Mouse (Mus musculus): ENCODE measurements around the gene Prkn.

The Prkn gene

GRCm38 (mm10) chr17:11740716-11741115, 900.5 kb downstream of the Prkn start:
- no peak for DNase-seq (ENCODE audit: low read depth)

GRCm38 (mm10) chr17:11741161-11741560, 901.0 kb downstream of the Prkn start:
- DNase-seq (ENCODE audit: low read depth) = no peak

DNA sequence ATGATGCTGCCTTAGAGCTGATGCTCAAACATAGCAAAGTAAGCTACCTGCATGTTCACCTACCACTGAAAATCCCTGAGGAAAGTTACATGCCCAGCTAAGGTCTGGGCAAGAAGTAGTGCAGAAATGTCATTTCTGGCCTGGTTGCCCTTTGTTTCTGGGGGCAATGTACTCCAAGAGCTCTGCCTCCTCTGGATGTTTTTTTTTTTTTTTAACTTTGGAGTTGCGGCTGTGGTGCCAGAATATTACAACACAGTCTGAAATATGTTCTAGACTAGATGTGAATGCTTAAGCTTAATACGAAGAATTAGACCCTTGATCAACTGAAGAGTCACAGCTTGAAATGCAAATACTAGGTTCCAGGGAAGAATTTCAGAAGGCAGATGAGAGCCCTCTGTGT, 911.1 kb downstream of the Prkn start:
- no peak for DNase-seq (ENCODE audit: low read depth)

DNA sequence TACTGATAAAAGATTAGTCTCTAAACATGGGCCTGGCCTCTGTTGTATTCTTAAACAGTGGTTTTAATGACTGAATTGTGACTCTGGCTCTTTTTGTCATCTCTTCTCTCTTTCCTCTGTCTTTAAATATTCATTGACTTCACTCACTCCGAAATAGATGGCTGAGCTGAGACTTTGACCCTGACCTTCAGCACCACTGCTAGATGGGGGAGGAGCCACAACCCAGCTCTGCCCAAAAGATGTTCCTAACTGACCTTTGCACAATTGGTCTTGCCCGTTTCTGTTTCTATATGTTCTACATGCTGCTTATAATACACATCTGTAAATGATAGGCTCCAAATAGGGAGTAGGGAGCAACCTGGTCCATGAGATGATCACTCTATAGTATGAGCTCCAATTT, 912.5 kb downstream of the Prkn start:
- DNase-seq (ENCODE audit: low read depth) = no peak

DNA sequence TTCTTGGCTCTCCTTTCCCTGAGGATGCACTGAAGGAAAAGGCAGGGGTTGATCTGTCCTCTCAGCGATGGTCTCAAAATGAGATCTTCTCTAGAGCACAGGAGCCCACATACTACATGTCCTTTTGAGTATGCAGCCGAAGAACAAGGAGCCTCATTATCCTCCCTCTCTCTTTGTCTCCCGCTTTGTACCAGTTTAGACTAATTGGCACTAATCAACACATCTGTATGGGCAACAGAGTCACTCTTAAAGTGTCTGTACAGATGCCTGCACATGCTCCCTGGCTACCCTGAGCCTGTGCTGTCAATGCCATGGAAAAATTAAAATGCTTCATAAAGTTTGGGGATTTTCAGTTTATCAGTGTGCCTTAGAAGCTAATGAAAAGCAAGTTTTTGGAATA, 924.9 kb downstream of the Prkn start:
- no peak for DNase-seq (ENCODE audit: low read depth)

DNA sequence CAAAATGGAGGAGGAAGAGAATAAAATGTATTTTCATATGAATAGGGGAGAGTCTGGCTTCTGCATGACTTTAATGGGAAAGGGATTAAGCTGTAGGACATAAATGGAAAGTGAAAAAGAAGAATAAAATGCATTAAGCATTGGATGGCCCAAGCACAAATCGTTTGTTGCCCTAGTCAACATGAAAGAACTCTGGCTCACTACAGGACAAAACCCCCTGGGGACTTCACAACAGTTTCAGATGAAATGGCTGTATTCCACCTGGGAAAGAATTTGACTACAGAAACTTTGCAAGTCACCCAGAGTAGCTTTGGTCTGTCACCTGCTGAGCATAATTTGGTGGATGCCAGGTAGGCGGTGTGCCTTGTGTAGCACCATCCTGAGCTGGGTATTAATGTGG, 925.4 kb downstream of the Prkn start:
- DNase-seq (ENCODE audit: low read depth) = no peak

DNA sequence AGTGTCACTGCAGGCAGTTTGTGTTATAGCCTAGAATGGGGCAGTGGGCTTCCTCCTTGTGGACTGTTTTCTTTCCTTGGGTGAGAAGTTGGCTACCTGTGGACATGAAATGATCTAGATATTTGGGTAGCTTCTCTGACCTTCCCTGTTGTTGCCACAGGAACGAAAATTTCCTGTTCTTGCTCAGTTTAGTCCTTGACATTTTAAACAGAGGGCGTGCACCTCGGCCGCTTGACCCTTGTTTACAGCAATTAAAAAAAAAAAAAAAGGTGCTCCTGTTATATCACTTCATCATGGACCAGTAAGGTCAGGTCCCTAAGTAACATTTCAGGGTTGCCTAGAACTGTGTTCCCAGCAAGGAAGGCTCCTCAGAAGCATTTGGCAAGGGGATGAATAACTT, 927.1 kb downstream of the Prkn start:
- no peak for DNase-seq (ENCODE audit: low read depth)

DNA sequence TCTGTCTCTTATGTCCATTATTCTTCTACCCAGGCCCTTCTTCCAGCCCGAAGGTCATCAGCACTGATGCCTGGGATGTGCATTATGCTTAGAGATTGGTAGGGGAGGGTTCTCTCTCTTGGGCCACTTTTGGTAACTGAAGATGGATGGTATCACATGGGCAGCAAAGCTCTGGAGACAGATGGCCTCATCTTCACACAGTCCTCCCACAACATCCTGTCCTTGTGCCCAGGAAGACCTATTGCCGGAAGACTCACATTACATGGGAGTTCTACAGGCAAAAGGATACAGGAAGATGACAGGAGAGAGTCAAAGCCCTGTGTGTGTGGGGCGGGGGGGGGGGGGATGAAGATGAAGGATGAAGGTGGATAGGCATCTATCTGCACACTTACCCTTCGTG, 928.2 kb downstream of the Prkn start:
- DNase-seq (ENCODE audit: low read depth) = no peak

- DNase-seq (ENCODE audit: low read depth) = no peak
Measured at GRCm38 (mm10) chr17:11768971-11769370, 928.8 kb downstream of the Prkn start.

- DNase-seq (ENCODE audit: low read depth) = no peak
Measured at GRCm38 (mm10) chr17:11769513-11769912, 929.3 kb downstream of the Prkn start.

GRCm38 (mm10) chr17:11779547-11779946, 939.4 kb downstream of the Prkn start:
- no peak for DNase-seq (ENCODE audit: low read depth)

DNA sequence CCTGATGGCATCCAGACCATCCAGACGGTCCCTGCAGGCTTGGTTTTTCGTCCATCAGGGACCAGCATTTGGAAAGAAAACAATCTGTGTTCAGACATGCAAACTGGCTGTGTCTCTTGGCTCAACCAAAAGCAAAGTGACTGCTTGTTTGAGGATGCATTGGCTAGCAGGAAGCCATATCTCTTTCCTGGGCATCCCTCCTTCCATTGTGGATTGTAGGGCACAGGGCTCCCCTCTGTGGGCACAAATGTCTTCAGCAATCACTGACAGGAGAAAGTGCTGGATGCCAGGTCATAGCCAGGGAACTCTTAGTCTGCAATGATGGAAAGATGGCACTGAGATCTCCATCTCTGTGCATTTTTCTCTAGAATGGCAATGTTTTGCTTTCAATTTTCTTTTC, 939.8 kb downstream of the Prkn start:
- no peak for DNase-seq (ENCODE audit: low read depth)

DNA sequence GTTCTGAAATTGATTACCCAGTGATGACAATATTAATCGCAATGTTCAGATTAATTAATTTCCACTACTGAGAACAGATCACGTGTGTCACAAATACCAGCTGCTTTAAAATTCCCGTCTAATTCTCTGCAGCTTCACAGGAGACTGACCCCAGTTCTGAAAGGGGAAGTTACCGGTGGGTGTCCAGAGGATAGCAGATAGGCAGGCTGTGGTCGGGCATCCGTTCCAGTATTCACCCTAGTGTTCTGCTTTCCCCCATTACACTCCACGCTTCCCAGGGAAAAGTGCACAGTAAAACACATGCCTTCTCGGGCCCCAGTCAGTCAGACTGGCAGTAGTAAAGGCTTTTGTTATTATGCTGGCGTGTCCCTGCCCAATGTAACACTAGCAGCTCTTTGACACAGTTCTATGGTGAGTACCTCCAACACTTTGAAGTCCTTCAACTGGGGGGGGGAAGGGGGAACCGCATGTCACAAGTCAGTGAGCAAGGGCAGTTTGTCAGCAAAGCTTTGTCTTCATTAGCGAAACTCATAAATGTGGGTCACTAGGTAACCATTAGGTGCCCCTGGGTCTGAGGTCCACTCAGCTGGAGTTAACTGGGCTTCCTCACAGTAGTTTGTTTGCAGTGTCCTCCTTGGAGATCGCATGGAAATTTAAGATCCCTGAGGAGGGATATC, 940.8 kb downstream of the Prkn start:
- no peak for DNase-seq (ENCODE audit: low read depth)

DNA sequence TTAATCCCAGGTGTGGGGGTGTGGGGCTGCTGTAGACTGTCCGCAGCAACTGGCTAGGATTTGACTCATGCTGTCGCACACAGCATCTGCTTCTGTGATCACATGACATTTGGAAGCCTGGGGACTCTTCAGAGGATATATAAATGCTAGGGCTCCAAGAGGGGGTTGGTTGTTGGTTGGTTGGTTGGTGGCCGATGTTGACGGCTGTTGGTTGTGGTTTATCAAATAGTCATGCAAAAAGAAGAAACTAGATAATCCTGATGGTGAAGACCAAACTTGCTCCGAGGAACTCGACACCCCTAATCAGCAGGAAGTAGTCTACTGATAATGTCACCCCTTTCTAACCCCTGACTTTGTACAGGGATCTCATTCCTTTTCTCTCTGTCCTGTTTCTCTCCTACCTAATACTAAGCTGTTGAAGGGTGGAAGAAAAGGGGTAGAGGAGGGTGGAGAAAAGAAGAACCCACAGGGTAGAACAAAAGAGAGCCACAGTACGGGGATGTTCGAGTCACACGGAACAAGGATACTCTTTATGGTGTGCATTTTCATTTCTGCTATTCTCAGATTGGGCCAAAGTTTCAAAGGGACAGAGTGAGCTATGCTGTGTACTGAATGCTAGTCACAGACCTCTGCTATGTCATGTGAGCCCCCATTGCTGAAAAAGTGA, 948.2 kb downstream of the Prkn start:
- no peak for DNase-seq (ENCODE audit: low read depth)

DNA sequence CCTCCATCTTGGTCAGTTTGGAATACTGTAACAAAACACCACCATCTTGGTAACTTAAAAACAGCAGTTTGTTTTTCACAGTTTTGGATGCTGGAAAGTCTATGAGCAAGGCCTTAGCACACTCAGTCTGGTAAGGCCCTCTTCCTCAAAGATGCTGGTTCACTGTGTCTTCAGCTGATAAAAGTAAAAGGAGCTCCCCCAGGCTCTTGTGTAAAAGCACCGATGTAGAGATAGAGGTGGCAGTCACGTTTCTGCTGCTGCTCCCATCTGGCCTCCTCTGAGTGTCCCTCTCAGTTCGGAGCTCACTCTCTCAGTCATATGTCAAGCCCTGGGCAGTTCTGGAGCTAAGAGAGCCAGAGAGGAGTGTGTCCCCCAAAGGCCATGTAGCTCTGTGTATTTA, 955.8 kb downstream of the Prkn start:
- DNase-seq (ENCODE audit: low read depth) = no peak

DNA sequence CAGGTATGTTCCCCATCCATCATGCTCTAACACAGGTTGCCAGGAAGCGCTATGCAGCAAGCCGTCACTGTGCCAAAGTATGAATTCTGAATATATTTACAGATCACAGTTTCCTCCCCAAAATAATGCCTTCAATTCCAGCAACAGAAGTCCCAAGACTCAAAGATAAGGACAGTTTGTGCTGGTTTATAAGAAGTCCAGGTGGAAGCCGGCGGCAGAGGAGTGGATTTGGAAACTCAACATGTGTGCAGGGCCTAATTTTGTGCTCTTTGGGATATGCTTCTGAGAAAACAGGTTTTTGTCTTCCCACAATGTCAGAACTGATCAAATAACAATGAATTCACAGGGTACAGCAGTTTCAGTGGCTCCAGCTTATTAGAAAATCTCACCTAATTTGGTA, 961.0 kb downstream of the Prkn start:
- no peak for DNase-seq (ENCODE audit: low read depth)

DNA sequence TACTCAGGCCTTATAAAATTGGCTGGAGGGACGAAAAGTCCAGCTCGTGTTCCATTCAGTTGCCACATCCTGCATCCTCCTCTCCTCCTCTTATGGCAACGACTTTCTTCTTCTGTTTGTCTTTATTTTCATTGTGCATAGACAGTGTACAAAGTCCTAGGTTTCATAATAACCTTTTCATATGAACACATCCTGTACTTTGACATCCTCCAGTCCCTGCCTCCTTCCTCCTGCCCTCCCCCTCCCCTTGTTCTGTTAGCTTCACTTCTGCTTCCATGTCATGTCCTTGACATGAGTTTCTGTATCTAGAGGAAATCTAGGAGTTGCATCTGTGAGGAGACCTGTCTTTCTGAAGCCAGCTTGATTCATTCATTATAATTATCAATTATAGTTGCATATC, 967.1 kb downstream of the Prkn start:
- no peak for DNase-seq (ENCODE audit: low read depth)

DNA sequence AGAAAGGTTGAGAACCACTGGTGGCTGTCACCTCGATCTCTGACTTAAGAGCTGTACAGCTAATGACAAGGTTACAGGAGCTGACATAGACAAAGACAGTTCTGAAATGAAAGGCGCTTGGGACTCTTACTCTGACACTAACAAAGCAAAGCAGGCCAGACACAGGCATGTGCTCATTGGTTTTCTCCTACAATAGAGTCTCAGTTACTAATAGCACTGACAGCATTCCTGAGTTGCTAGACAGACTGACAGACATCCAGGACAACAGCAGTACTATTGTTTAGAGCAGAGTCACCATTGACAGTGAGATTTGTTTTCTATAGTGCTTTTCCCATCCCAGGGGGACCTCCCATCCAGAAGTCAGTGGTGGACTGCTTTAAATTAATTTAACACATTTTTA, 977.7 kb downstream of the Prkn start:
- DNase-seq (ENCODE audit: low read depth) = no peak

GRCm38 (mm10) chr17:11819506-11819905, 979.3 kb downstream of the Prkn start:
- no peak for DNase-seq (ENCODE audit: low read depth)

DNA sequence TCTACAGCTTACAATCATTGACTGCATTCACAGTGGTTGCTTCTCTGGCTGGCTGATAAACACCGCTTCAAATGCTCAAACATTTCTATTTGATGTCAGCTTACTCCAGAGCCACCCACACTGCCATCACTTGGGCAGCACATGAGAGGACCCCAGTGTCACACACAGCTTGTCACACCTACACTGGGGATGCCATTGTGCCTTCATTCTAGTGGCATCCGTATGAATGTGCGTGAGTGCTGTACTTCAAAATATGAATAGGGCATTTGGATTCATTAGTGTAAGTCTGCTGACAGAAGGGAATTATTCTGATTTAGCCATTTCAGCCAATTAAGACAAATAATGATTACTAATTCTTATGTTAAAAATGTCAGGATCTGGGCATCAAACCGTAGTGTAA, 980.6 kb downstream of the Prkn start:
- no peak for DNase-seq (ENCODE audit: low read depth)

GRCm38 (mm10) chr17:11829501-11829900, 989.3 kb downstream of the Prkn start:
- no peak for DNase-seq (ENCODE audit: low read depth)

DNA sequence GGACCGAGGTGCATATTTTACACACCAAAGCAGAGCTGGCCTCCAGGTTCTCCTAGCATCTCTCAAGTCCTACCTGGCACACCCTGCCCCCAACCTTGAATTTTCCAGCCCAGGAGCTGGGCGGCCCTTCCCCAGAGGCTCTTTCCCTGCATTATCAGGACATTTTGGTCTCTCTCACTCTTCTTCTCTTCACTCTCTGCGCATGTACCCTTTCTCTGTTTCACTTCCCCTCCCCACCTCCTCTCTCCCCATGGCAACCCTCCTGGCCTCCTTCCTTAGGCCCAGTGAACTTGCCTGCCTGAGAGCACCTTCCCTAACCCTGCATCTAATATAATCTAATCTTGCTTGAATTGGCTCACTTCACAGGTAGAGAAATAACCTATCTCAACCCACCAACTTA, 996.9 kb downstream of the Prkn start:
- DNase-seq (ENCODE audit: low read depth) = no peak

DNA sequence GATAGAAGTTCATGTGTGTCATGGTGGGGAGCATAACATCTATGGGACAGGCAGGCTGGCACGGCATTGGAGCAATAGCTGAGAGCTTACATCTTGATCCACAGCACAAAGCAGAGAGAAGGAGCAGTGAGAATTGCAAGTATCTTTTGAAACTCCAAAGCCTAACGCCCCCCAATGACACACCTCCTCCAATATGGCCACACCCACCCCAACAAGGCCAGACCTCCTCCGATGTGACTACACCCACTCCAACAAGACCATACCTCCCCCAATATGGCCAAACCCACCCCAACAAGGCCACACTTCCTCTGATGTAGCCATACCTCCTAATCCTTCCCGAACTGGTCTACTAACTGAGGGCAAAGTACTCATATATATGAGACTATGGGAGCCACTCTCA, 1004.3 kb downstream of the Prkn start:
- DNase-seq (ENCODE audit: low read depth) = no peak

- peak; percentile 50 for DNase-seq (ENCODE audit: low read depth)
Measured at GRCm38 (mm10) chr17:11844989-11845388, 1004.8 kb downstream of the Prkn start.

Measured in 416B (cell line).